Mouse (Mus musculus) thymus, adult 2 months (tissue): Measurements from ENCODE around the gene Stau1.

Source experiments
- CTCF ChIP-seq: fragments of 200-500 bp; IDR thresholded peaks from 2 replicates; pipeline ENCODE4 v1.5.1; 2012; ENCODE audit warnings: mild to moderate bottlenecking, control low read depth, low read length, moderate library complexity, borderline replicate concordance; ENCODE audit not compliant: control insufficient read depth, poor library complexity, insufficient read depth; ENCODE audit errors: extremely low read depth
- POLR2A ChIP-seq: fragments of 200-500 bp; IDR thresholded peaks from 2 replicates; pipeline ENCODE4 v1.6.1; 2012; ENCODE audit warnings: mild to moderate bottlenecking, low read length, control low read depth, moderate library complexity; ENCODE audit not compliant: control insufficient read depth, poor library complexity, insufficient read depth; ENCODE audit errors: extremely low read depth

GRCm38 (mm10) chr2:167004099-167004854, 8.2 kb upstream of the Stau1 start:
- TF ChIP-seq CTCF, result no peak
- no peak for TF ChIP-seq POLR2A
